Mouse (Mus musculus) ES-E14 (cell line): ENCODE measurements around the gene Gtf3c5. TPM values are rescaled to one million over a fixed set of nuclear protein-coding genes. Genes with fewer than 3 reads are reported as not detected.

Experiments
- DNase-seq: peaks from one replicate; pipeline ENCODE4 v3.0.0-alpha.2; 2013; ENCODE audit warnings: low read depth, low spot score
- H3K27ac ChIP-seq: 2 replicates; pipeline ENCODE4 v1.5.1; 2012; ENCODE audit warnings: low read depth, mild to moderate bottlenecking, low read length, moderate library complexity, mixed read lengths; ENCODE audit not compliant: poor library complexity, insufficient read depth, severe bottlenecking
- H3K36me3 ChIP-seq: 2 replicates; pipeline ENCODE4 v1.6.1; 2012; ENCODE audit warnings: mild to moderate bottlenecking, low read length, moderate library complexity, mixed read lengths; ENCODE audit not compliant: control insufficient read depth, poor library complexity, insufficient read depth, severe bottlenecking
- H3K4me1 ChIP-seq, 2 experiments: fragments of 150-350 bp in 1 of 2; sonication (generic) in 1 of 2; 2 replicates each; pipeline ENCODE4 v1.6.1; 2012; ENCODE audit warnings: low read length in 2 of 2, mild to moderate bottlenecking in 1 of 2, mixed read lengths in 1 of 2; ENCODE audit not compliant: control insufficient read depth in 2 of 2, insufficient read depth in 2 of 2, poor library complexity in 1 of 2
- H3K4me3 ChIP-seq, 2 experiments: fragments of 150-350 bp in 1 of 2; sonication (generic) in 1 of 2; 2 replicates each; pipeline ENCODE4 v1.5.1; 2012; ENCODE audit warnings: low read length in 2 of 2, low read depth in 1 of 2, mild to moderate bottlenecking in 1 of 2, mixed read lengths in 1 of 2; ENCODE audit not compliant: insufficient read depth in 1 of 2, poor library complexity in 1 of 2, severe bottlenecking in 1 of 2
- H3K9ac ChIP-seq: 2 replicates; pipeline ENCODE4 v1.6.1; 2012; ENCODE audit warnings: low read depth, mild to moderate bottlenecking, low read length, mixed read lengths; ENCODE audit not compliant: poor library complexity, insufficient read depth, severe bottlenecking
- H3K9me3 ChIP-seq: fragments of 150-350 bp; sonication (generic); 2 replicates; pipeline ENCODE4 v1.6.1; 2012; ENCODE audit warnings: low read depth, mild to moderate bottlenecking, low read length; ENCODE audit not compliant: control insufficient read depth, insufficient read depth
- CHD2 ChIP-seq: IDR thresholded peaks from 2 replicates; pipeline ENCODE4 v1.6.1; 2014; ENCODE audit warnings: mild to moderate bottlenecking, low read depth, low read length, inconsistent platforms
- HCFC1 ChIP-seq: IDR thresholded peaks from 2 replicates; pipeline ENCODE4 v1.6.1; 2012; ENCODE audit warnings: low read length, inconsistent platforms, borderline replicate concordance; ENCODE audit not compliant: insufficient read depth
- MAFK ChIP-seq: IDR thresholded peaks from 2 replicates; pipeline ENCODE4 v1.6.1; 2014; ENCODE audit warnings: mild to moderate bottlenecking, low read depth, low read length, inconsistent platforms; ENCODE audit not compliant: insufficient read depth
- ZC3H11A ChIP-seq: IDR thresholded peaks from 2 replicates; pipeline ENCODE4 v1.6.1; 2012; ENCODE audit warnings: low read depth, mild to moderate bottlenecking, inconsistent platforms, low read length, borderline replicate concordance
- ZNF384 ChIP-seq: IDR thresholded peaks from 2 replicates; pipeline ENCODE4 v1.6.1; 2012; ENCODE audit warnings: low read depth, low read length, inconsistent platforms
- in situ Hi-C, 2 experiments: fragments of 600-800 bp; cut with MboI; formaldehyde crosslinking; loops; one replicate each; pipeline ENCODE4 v1.15.1; 2025; ENCODE audit warnings: low sequenced_read_pairs in 2 of 2, inconsistent platforms in 1 of 2; ENCODE audit not compliant: unreplicated experiment in 2 of 2
- total RNA-seq: library from RNA; depleted of rRNA; stranded (reverse); fragments of 300-350 nt; gene quantifications from 2 replicates; pipeline ENCODE4 v1.2.3, GENCODE M21; 2012

The Gtf3c5 gene
- total RNA-seq, 1 experiment: 20.0 TPM

DNA sequence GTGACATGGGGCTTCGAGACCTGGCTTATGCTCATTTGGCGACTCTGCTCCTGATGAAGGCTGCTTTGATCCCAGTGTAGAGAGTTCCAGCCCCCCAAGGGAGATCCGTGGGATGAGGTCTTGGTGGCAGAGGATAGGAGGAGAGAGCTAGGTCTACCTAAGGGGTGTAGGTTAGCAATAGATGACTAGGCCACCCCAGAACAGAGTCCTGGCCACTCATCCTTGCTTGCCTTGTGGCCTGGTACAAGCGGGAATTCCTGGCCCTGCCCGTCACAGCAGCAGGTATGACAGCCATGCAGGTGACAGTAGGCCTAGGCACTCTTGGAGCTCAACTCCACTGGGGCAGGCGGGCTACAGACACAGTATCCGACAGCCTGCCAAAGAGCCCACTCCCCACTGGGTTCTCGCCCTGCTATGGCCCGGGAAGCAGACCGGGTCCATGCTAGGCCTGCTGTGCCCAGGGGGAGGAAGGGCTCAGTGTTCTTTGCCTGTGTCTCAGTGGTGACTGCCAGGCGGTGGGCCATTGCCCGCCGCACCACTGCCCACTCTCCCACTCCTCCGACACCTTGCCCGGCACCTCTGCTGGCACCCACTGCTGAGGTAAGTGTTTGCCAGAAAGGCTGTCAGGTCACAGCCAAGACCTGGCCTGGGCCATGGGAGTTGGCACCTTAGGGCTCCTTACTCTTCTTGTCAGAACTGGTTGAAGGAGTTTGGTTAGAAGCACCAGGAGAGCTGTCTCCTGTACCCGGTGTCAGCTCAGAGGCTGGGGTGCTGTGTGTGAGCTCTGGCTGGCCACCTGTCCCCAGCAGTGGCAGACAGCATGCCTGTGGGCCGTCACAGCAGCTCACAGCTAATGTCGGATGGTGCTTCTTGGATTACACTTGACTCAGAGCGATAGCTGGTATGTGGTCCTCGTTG is 55.9 kb downstream of the Gtf3c5 start:
- Histone ChIP-seq H3K27ac (no peak overlapping the region), H3K4me1 (peaks cover 5 to 25% of the 10 kb centered on the region in 2 experiments; a peak in 3 of 4 replicates), H3K9ac (no peak overlapping the region; the same call in 1 of the 2 replicates), H3K9me3 (no peaks in the 10 kb centered on the region), H3K36me3 (no peaks in the 10 kb centered on the region), H3K4me3 (no peak overlapping the region)
- in situ Hi-C loops: no loop called here
- no peak for DNase-seq
- TF ChIP-seq HCFC1 (no peak), ZC3H11A (no peak), MAFK (no peak), ZNF384 (no peak), CHD2 (no peak)

DNA sequence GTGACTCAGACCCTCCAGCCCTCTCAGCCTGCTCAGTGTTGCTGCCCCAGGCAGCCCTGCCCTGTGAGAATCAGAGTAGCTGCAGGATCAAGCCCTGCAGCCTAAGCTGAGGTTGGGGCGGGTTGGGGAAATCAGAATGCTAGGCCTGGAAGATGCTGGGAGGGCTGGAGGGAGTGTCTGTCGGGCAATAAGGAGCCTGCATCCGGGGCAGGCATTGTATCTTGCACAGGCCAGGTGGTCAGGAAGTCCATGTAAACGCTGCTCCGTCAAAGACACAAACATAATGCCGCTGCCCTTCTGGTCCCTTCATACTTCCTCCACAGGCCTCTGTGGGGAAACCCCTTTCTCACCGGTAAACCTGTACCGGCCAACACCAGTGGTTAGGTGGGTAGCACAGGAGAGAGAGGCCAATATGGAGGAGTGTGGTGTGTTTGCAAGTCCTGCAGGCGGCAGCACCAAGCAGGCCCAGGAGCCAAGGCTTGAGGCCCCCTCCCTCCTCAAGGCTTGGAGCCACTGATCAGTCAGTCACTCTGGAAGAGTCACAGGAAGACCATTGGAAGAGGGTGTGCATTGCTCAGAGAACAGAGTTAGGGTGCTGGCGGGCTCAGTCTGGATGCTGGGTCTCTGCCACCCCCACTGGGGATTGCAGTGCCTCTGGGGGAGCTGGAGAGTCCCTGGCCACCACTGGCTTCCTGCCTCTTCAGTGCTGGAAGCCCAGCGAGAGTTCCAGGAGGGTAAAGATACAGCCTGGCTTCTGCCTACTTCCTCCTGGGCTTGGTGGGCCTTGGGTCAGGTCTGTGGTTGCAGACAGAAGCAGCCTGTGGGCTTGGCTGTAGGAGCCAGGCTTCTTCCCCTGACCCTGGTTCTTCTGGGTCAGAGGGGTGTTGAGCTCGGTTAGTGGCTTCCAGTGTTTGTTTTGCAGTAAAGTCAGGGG is 57.3 kb downstream of the Gtf3c5 start:
- peaks cover 5 to 25% of the 10 kb centered on the region in 2 experiments; a peak in 3 of 4 replicates for H3K4me1 ChIP-seq
- no peaks in the 10 kb centered on the region; the same call in 1 of the 2 replicates for H3K36me3 ChIP-seq
- H3K27ac ChIP-seq: no peak overlapping the region
- H3K9ac ChIP-seq: no peak overlapping the region
- DNase-seq: no peak
- in situ Hi-C loops: no loop called here
- H3K9me3 ChIP-seq: no peaks in the 10 kb centered on the region
- H3K4me3 ChIP-seq: peak overlapping the region; percentile 0 to 22; a peak in 1 of 4 replicates
- TF ChIP-seq HCFC1 (no peak), CHD2 (no peak), ZC3H11A (no peak), MAFK (no peak), ZNF384 (no peak)

GRCm38 (mm10) chr2:28525219-28525942 is 58.2 kb downstream of the Gtf3c5 start:
- Histone ChIP-seq H3K36me3 (no peaks in the 10 kb centered on the region; the same call in 1 of the 2 replicates), H3K9me3 (no peaks in the 10 kb centered on the region), H3K27ac (peak overlapping the region; percentile 50; the same call in 1 of the 2 replicates), H3K4me1 (peaks cover 5 to 28% of the 10 kb centered on the region in 2 experiments; a peak in 3 of 4 replicates), H3K4me3 (peak overlapping the region in 1 of 2 experiments; percentile 22; a peak in 1 of 4 replicates), H3K9ac (no peak overlapping the region)
- DNase-seq: no peak
- TF ChIP-seq HCFC1 (no peak), ZC3H11A (no peak), MAFK (peak; percentile 82), CHD2 (no peak), ZNF384 (no peak)
- in situ Hi-C loops: no loop called here

DNA sequence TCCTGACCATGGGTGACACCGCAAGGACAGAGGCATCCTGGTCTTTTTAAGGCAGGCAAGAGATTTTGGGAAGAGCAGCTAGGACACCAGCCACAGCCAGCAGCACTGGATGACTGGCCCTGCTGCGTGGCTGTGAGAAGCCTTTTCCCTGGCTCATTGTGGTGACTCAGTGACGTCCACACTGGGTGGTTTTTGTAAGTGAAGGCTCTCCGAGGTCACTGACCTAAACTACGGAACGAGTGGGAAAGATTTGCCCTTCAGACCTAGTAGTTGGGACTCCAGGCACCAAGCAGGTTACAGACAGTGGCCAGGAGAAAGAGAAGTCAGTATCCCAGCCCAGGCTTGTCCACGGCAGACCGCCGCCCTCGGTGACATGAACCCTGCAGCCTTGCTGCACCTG is 59.1 kb downstream of the Gtf3c5 start:
- no peak for TF ChIP-seq MAFK
- TF ChIP-seq CHD2: no peak
- no peak for TF ChIP-seq ZNF384
- TF ChIP-seq HCFC1: no peak
- TF ChIP-seq ZC3H11A: no peak
- Histone ChIP-seq H3K27ac (no peak overlapping the region), H3K36me3 (no peaks in the 10 kb centered on the region; the same call in 1 of the 2 replicates), H3K4me1 (peaks cover 5 to 29% of the 10 kb centered on the region in 2 experiments; a peak in 3 of 4 replicates), H3K4me3 (no peak overlapping the region), H3K9ac (no peak overlapping the region), H3K9me3 (no peaks in the 10 kb centered on the region)
- DNase-seq: no peak
- in situ Hi-C loops: no loop called here
